Mouse (Mus musculus) lung, adult 2 months (tissue): ENCODE measurements at regions not wholly inside any gene's neighbourhood (a gene's known extent, or its start where the extent isn't known, plus 50 kb on each side); places are given as distances from the start of the nearest gene placed in this dataset.
"Not testable (repeated sequence)": the region's sequence is repeated elsewhere in the genome, so short reads cannot be mapped to it uniquely, and the experiment has no call there.

ENCODE experiments used
- DNase-seq: peaks from one replicate; pipeline ENCODE4 v3.0.0; 2022
- H3K4me1 ChIP-seq: fragments of 200-500 bp; 2 replicates; pipeline ENCODE4 v1.6.1; 2011; ENCODE audit warnings: low read length; ENCODE audit not compliant: control insufficient read depth, insufficient read depth
- H3K4me3 ChIP-seq: fragments of 200-500 bp; replicated peaks from 2 replicates; pipeline ENCODE3; 2011; ENCODE audit warnings: low read depth, mild to moderate bottlenecking, control low read depth, low read length; ENCODE audit errors: extremely low read depth
- WGBS: fragments of 180-500 bp; shearing (Covaris S2); methylation state at CpG from one replicate; pipeline ENCODE4 v1.1.7; 2018; 5-methylcytosine and 5-hydroxymethylcytosine counted together

DNA sequence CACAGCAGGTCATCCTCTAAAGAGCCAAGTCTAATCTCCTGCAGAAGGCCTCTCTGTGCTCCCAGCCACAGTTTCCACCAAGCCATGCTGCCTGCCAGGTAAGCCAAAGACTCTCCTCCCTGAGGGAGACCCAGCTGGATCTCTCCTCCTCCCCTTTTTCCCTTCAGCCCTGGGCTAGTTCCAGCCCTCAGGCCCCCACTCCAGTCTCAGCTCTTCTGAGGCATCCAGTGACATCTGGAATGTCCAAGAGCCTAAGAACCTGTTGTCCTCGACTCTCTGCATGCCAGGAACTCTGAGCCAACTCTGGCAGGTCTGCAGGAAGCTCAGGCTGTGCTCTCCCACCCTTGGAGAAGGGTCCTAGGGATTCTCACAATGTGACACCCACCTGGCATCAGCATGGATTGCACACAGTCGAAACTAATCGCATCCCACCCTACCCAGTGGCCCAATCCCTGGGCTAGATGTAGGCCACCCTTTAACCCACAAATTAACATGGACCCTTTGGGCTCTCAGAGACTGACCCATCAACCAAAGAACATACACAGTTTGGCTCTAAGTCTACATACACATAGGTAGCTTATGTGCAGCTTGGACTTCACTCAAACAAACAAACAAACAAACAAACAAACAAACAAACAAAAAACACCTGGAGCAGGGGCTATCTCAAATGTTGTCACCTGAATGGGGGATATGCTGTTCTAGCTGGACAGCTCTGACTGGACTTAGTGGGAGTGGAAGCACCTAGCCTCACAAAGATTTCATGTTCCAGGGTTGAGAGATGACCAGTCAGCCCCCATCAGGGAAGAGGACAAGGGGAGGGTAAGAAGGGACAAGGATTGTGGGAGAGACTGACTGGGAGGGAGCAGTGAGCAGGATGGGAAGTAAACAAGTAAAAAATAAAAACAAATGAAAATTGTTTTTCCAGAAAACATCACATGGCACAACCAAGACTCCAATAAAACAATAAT lies 57.9 kb upstream of the Zfp709 start:
- whole genome bisulfite sequencing: 58% methylated on average over 3 of the region's 3 CpGs

GRCm38 (mm10) chr8:71822749-71823148 lies 59.1 kb upstream of the Zfp709 start:
- not testable (repeated sequence) for DNase-seq, H3K4me3 ChIP-seq, H3K4me1 ChIP-seq
- 44% methylated on average over 1 of the region's 1 CpGs for WGBS

More for the DNA sequence above, 57.9 kb upstream of the Zfp709 start:
- DNase-seq, H3K4me3 ChIP-seq, H3K4me1 ChIP-seq: not testable (repeated sequence)

- not testable (repeated sequence) for H3K4me1 ChIP-seq, H3K4me3 ChIP-seq, DNase-seq
- 84% methylated on average over 8 of the region's 8 CpGs for WGBS
These were observed 61.9 kb upstream of the Zfp709 start for GRCm38 (mm10) chr8:71819936-71820335.

DNA sequence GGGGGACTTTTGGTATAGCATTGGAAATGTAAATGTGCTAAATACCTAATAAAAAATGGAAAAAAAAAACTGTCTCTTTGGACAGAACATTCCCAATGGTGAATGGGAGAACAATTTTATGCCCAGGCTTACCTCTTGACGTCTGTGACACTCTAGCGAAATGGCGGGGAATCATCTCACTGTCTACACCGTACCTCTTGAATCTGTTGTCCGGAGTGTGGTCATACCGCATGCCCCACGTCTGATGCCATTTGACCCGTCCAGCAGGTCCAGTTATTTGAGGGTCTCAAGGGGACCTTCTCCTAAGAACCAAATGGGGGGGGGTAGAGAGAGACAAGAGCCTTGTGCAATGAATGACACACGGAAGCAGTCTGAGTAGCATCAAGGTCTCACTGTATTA lies 62.4 kb upstream of the Zfp709 start:
- WGBS: 90% methylated on average over 9 of the region's 9 CpGs
- H3K4me1 ChIP-seq, DNase-seq, H3K4me3 ChIP-seq: not testable (repeated sequence)

DNA sequence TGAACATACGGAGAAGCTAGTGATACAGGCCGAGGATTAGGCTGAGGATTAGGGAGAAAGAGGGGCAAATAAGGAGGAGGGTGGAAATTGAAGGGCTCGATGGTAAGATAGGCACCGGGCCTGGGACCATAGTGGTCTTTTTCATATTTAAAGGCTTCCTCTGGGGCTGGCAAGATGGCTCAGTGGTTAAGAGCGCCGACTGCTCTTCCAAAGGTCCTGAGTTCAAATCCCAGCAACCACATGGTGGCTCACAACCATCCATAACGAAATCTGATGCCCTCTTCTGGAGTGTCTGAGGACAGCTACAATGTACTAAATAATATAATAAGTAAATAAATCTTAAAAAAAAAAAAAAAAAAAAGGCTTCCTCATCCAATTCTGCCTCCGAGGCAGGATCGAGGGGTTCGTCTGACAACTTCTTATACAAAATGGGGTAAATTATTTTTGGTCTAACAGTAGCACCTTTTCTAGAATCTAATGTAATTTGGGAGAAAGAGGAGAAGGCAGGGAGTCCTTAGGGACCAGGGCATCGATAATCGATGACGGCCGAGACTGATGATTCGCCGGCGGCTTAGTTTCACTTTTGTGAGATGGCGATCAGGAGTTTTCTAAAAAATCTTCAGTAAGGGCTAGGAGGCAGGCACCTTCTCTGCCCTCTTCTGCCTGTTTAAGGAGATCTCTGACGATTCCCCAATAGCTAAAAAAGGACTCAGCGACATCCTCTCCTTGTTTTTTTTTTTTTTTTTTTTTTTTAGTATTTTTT lies 65.4 kb upstream of the Zfp709 start:
- DNase-seq, H3K4me1 ChIP-seq, H3K4me3 ChIP-seq: not testable (repeated sequence)
- 89% methylated on average over 20 of the region's 20 CpGs for WGBS

GRCm38 (mm10) chr8:71815813-71816212 lies 66.0 kb upstream of the Zfp709 start:
- WGBS: 93% methylated on average over 5 of the region's 5 CpGs

DNA sequence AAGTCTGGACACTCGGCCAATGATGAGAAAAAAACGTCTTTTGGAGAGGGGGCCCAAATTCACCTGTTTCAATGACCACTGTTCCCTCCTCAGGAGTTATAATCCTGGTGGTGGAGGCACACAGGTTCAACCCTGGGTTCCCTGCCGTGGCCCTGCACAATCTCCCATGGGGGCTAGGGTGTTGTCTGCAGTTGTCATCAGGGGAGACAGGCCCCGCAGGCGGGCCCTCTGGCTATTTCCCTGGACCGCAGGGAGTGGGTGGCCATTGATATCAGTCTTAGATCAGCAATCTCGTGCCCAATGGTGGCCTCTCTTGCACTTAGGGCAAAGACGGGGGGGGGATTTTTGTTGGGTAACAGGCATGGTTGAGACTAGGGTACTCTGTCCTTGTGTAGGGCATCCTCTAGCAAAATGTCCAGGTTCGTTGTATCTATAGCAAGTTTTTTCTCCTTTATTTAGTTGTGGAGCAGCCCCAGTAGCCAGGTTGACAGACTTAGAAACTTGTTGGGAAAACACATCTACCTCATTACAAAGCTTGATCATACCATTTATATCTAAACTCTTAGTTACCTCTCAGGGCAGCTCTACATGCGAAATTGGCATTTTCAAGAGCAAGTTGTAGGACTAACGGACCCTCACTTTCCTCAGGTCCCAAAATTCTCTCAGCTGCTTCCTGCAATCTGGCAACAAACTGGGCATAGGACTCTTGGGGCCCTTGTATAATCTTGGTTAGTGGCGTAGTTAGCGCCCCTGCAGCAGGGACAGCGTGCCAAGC lies 66.9 kb upstream of the Zfp709 start:
- WGBS: 85% methylated on average over 14 of the region's 14 CpGs

More at GRCm38 (mm10) chr8:71815813-71816212, 66.0 kb upstream of the Zfp709 start:
- not testable (repeated sequence) for H3K4me3 ChIP-seq, DNase-seq, H3K4me1 ChIP-seq

DNA sequence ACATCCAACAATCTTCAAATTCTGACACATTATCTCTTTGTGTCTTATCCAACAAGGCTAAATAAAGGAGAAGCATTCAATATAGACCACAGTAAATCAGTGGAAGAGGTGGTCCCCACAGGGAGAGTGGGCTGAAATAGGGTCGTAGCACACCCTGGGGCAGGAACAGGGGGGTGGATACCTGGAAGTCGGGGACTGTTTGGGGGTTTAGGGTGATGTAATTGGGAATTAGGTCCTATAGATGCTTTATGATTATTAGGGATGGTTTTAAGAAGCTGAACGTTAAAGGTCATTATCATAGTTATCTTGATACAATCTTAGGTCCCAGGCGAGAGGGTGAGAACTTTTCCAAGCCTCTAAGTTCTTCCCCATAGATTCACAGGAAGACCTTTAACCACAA lies 67.9 kb upstream of the Zfp709 start:
- DNase-seq, H3K4me1 ChIP-seq, H3K4me3 ChIP-seq: not testable (repeated sequence)
- 81% methylated on average over 4 of the region's 4 CpGs for WGBS

More for the DNA sequence above, 66.9 kb upstream of the Zfp709 start:
- DNase-seq, H3K4me3 ChIP-seq, H3K4me1 ChIP-seq: not testable (repeated sequence)

DNA sequence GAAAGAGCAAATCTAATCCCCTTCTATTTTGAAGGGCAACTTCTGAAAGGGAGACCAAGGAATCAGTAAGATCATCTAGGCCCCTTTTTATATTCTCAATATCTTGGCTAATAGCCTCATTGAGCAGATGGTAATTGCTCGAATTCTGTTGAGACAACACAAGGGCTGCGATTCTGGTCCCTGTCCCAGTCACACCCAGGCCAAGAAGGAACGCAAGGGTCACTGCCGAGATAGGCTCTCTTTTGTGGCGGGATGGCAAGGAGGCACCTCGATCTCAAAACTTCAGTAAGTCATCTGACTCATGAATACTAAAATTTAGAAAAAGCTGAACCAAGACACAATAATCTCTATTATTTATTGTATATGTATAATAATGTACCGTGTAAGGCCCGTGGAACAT lies 68.6 kb upstream of the Zfp709 start:
- not testable (repeated sequence) for H3K4me1 ChIP-seq, DNase-seq, H3K4me3 ChIP-seq
- WGBS: 88% methylated on average over 8 of the region's 8 CpGs

- not testable (repeated sequence) for DNase-seq, H3K4me3 ChIP-seq, H3K4me1 ChIP-seq
- WGBS: 24% methylated on average over 3 of the region's 4 CpGs
These were observed 74.0 kb upstream of the Zfp709 start for GRCm38 (mm10) chr8:71807788-71808187.

DNA sequence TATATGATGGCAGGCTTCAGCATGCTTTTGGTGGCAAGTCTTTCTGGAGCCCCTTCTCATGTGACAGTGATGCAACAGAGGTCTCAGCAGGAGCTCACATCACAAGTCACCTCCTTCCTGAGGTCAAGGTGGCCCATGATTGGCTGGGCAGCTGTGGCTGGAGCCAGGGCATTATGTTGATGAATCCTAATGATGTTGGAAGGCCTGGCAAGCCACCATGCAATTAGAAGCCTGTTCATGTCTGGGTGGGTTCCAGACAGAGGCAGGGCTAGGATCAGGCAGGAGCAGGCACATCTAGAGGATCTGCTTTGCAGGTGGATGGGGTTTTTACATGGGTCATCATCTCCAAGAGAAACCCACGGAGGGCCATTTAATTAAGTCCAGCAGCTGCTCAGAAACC lies 77.2 kb upstream of the Zfp709 start:
- H3K4me3 ChIP-seq, H3K4me1 ChIP-seq, DNase-seq: not testable (repeated sequence)
- WGBS: 77% methylated on average over 1 of the region's 1 CpGs

DNA sequence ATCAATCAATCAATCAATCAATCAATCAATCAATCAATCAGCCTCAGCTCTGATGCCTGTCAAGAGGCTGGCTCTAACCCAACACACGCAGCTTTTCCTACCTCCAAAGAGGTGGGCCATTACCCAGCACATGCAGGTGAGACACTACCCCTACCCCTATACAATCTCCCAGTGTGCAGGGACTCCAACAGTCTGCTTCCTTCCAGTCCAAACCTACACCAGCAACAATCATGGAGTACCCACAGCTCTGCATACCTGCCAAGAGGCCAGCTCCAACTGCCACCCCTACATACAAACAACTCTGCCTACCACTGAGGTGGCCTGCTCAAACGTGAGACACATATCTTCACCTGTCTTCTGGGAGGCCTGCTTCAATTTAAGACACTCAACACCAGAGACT lies 76.7 kb upstream of the Fcho1 start:
- DNase-seq, H3K4me3 ChIP-seq, H3K4me1 ChIP-seq: not testable (repeated sequence)
- 60% methylated on average over 2 of the region's 2 CpGs for WGBS

DNA sequence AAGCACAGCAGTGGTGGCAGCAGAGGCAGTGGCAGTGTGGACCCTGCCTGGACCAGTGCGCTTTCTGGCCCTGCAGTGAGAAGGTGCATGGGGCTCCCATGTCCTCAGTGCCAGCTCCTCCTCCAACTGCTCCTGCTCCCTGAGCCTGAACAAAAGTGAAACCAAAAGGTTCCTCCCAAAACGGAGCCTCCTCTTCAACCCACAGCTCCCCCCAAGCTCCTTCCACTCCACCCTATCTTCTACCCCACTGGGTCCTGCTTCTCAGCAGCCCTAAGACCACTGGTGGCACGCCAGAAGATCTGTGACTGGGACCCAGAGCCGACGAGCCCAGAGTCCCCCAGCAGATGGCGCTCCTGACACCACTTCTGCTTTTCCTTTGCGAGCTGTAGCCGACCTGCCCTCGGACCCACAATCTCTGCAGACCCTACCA lies 63.5 kb upstream of the Fcho1 start:
- peak; percentile 42 for DNase-seq
- not testable (repeated sequence) for H3K4me1 ChIP-seq
- H3K4me3 ChIP-seq: peak overlapping the region; percentile 63
- WGBS: 15% methylated on average over 6 of the region's 9 CpGs

DNA sequence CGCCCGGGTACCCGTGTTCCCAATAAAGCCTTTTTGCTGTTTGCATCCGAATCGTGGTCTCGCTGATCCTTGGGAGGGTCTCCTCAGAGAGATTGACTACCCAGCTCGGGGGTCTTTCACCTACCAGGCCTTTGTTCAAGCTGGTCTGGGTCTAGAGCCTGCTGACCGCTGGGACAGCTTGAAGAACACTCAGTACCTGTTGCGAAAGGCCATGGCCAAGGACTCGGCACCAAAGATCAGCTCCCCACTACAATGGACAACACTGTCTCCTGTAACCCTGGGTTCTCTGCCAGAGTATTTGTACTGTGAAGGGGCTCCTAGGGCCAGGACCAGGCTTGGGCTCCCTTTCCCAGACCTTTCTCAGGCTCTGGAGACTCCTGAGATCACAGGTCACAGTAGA lies 55.1 kb upstream of the Fcho1 start:
- H3K4me3 ChIP-seq, H3K4me1 ChIP-seq, DNase-seq: not testable (repeated sequence)
- 82% methylated on average over 10 of the region's 10 CpGs for WGBS

DNA sequence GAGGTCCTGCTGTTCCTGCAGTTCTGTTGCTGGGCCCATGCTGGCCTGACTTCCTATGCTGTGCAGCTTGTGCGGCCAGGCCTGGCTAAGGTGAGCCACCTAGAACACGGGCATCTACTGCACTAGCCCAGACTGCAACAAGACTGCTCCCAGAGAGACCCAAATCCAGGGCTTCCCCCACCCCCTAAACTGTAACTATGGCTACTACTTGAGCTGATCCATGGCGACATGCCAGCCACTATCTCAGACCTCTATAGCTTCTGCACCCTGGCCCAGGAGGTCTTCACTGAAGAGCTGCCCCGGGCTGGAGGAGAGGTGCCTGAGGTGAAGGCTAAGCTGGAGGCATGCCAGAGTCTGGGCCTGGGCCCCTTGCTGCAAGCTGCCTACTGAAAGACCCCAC lies 54.3 kb upstream of the Fcho1 start:
- 64% methylated on average over 4 of the region's 4 CpGs for WGBS
- not testable (repeated sequence) for DNase-seq, H3K4me1 ChIP-seq, H3K4me3 ChIP-seq
